Mouse (Mus musculus): ENCODE results near the gene Cish.

The Cish gene

DNA sequence AAGGTAGTCTGAATTCAATTTTAAA, at the start of gene Cish:
Gene Cish (plus strand): TSS at position 11 of the 25 bp plus-strand sequence.
- in situ Hi-C loops (cut with MboI, MseI), result loop anchor here (5.0 to 10.0 kb wide), 2 partner anchors 36 to 59 kb away; no protein-coding TSS in a partner anchor

DNA sequence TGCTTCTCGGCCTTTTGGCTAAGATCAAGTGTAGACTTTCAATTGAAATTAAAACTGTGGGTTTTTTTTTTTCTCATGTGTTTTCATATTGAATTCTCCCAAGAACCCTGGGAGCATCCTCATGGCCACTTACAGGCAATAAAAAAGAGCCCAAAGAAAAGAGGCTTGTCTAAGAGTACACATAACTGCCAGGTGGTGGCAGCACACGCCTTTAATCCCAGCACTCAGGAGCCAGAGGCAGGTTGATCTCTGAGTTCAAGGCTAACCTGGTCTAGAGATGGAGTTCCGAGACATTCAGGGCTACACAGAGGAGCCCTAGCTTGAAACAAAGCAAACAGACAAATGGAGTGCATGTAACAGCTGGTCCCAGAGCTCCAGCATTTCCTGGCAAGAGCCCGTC, 49.7 kb upstream of the Cish start:
- in situ Hi-C loops (cut with MboI, MseI), result loop anchor here (5.0 kb wide), 2 partner anchors 46 to 91 kb away; partner anchors contain the start of gene Hemk1

DNA sequence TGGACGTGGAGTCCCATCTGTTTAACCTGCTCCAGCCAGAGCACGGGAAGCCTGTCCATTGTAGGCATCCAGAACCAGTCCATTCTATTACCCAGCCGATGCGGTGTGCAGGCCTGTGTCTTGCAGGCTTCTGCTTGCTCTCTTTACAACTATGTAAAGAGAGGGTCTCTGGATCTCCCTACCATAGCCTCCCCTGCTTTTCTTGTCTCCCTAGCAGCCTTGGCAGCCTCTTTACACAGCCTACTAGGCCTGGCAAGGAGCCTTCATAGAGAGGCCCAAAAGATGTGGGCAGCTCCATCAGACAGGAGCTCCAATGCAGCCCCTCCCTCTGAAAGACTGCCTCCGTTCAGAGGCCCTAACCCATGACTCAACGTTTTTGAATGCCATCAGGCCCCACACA, 46.7 kb upstream of the Cish start:
- in situ Hi-C loops (cut with MboI, MseI), result loop anchor here (5.0 kb wide), 2 partner anchors 43 to 88 kb away; partner anchors contain the start of gene Hemk1

DNA sequence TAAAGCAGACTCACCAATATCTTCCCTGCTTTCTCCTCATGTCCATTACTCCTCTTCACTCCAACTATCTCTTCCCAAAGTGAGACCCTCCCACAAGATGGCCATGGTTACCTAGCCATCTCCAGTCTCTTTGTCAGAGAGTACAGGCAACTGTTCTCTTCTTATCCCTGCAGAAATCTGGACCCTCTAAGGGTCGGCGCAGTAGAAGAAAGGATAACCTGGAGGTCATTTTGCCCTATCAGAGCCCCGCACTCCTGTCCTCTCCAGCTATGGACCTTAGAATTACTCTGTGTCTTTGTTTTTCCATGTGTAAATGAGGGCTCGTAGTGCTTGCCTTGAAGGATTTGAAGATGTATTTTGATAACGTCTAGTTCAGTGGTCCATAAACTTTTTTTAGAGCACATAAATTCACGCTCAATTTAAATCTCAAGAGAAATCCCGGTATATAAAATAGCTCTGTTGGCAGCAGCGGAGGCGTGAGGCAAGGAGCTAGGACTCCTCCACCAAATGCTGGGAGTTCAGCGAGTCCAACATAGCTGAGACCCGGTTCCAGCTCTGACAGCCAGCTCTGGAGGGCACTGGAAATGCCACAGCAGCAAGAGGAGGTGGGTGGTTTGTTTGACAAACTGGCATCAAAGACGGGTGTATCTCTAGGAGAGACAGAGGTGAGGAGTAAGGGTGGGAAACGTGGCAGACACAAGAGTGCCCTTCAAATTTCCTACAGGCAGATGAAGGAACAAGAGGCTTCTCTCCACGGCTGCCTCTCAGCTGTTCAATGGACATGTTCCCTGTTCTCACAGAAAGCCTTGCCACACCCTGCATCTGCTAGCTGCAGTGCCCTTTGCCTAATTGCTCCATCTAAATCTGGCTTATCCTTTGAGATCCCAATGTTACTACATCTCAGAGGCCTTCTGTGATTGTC, 45.1 kb upstream of the Cish start:
- in situ Hi-C loops (cut with MboI, MseI), result no loop called here

DNA sequence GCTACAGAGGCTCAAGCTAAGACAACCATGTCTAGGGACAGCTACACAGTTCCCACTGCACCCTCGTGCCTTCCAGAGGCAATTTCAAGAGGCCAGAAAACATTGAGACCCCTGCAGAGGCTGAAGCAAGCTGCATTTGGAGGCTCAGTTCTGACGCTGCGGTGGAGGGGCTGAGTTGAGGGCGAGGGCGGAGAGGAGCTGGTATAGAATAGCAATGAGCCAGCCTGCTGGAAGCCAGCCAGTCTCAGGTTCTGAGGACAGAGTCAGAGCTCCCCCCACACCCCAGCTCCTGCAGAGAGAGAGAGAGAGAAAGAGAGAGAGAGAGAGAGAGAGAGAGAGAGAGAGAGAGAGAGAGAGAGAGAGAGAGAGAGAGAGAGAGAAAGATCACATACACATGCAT, 43.7 kb upstream of the Cish start:
- in situ Hi-C loops (cut with MboI, MseI), result no loop called here

DNA sequence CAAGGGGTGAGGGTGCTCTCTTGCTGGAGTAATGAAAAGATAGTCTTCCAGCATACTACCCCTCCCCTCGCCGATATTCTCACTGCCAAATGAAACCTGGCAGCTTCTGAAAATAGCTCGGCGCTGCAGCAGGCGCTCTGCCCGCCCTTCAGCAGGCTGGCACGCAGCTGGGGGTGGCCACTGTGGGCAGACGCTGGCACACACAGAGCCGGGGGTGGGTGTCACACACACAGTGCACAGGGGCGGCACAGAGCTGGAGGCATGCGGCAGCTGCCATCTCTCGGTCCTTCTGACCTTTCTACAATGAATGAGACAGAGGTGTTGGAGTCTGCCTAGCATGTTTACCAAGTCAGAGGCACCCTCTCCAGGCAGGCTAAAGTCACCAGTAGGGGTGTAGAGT, 41.4 kb upstream of the Cish start:
- in situ Hi-C loops (cut with MboI, MseI), result no loop called here

DNA sequence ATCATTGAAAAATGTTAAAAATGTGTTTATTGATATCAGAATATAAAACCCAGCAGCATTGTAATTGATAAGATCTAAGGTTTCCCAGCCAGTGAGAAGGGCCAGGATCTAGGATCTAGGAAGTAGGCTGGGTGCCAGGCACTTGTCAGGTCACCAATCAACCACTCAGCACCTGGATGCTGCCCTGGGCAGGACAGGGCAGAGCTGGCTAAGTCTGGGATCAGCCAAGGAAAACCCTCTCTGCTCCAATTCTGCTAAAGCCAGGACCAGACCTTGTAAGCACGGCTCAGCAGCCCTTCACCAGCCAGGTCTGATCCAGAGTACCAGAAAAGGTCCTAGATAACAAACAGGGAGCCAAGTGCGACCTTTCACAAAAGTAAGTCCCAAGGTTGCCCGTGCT, 40.9 kb upstream of the Cish start:
- in situ Hi-C loops (cut with MboI, MseI), result no loop called here

DNA sequence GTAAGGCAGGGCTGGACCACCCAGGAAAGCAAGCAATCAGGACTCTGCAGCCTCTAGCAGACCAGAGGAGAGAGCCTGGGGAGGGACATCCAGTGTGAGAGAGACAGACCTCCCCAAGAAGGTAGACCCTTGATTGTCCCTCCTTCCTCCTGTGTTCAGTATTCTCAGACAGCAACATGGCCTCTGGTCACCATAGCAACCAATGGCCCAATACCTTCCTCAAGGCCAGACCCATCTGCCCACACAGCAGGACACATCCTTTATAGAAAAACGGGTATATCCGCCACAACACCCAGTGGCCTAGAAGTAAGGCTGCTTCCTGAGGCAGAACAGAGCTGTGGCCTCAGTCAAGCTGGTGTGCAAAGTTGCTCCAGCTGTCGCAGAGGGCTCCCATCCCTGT, 40.2 kb upstream of the Cish start:
- in situ Hi-C loops (cut with MboI, MseI), result no loop called here

DNA sequence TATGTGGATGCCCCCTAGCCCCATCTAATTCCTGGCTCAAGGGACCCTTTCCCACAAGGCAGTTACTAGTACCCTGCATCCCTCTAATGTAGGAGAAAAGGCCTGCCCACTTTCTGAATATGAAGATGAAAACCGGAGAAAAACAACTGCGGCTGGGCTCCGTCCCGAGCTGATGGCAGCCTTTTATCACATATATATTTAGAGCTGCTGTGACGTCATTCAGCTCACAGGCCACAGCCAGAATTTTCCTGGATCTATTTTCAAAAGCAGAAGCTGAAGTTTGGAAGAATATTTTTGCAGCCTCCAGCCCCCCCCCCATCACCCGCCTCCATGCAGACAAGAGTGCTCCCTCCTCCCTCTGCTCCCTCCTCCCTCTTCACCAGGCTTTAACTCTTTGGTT, 36.3 kb upstream of the Cish start:
- in situ Hi-C loops (cut with MboI, MseI), result no loop called here

DNA sequence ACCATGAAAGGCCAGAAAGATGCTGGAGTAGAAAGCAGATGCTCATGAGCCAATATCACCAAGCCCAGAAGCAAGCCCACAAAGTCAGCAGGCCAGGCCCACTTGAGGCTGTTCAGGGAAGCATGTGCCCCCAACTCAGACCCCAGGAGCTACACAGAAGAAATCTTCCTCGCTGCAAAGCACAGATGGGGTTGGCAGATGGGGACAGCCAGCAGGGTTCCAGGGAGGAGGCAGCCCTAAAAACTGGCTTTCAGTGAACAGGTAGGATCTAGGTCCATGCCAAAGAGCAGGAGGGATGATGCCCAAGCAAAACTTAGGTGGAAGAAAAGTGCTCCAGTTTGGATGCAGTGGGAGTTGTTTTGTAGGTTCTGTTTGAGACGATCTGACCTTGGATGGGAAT, 35.4 kb upstream of the Cish start:
- in situ Hi-C loops (cut with MboI, MseI), result no loop called here

DNA sequence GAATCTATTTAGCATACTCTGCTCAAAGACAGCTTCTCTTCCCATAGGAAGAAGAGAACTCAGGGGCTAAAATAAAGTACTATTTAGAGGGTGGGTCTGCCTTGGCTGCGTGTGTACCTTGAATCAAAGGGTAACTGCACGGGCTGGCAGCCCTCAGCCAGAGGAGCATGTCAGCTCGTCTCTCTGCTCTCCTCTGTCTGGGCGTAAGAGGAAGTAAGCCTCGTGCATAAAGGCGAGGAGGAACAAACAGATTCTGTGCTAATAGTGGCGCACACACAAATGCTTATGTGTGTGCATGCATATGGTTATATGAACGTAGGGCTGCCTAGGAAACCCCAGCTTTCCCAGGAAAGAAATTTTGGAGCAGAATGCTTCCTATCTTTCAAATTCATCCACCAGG, 35.0 kb upstream of the Cish start:
- in situ Hi-C loops (cut with MboI, MseI), result no loop called here

DNA sequence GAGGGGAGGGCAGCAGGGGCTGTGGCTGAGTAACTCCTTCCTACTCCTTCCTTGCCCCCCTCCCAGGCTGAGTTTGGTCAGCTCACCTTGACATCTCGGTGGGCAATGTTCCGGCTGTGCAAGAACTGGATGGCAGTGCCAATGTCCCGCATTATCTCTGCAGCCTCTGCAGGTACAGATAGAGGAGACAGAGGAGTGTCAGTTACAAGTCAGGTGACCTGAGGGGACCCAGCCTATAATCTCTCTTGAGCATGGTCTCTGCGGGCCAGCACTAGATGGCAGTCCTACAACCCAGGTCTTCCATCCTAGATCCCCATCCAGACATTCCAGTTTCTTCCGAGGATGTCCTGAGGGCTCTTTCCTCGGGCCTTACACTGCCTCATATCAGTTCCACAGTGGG, 34.0 kb upstream of the Cish start:
- in situ Hi-C loops (cut with MboI, MseI), result no loop called here

DNA sequence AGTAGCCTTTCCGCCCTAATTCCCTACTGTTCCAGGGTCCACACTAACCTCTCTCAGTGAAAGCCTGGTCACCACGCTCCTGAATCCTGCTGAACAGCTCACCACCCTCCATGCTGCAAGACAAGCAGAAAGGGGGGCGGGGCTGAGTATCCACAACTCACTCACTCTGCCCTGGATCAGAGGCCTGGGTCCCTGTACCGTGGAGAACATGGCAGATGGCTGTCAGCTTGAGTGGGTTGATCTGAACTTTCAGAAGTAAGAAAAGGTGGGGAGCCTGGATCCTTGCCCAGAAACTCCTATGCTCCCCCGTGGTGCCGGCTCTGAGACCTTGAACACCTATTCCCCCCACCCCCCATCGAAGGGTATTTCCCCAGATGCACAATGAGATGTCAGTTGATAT, 33.5 kb upstream of the Cish start:
- in situ Hi-C loops (cut with MboI, MseI), result no loop called here

DNA sequence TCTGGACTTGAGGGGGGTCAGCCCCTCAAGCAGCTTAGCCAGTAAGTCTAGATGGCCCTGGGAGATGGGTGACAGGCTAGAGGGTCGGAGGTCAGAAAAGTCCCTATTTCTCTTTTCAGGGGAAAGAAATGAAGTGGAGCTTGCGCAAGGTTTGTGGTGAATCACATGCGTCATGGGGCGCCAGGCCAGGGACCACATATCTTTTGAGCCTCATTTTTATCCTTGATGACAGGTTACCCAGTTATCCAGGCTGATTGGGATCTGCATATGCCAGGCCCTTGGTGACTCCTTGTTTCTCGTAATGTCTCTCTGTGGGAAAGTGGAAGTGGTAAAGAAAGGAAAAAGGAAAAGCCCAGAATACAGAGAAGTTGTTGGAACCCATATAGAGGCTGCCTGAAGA, 31.9 kb upstream of the Cish start:
- in situ Hi-C loops (cut with MboI, MseI), result no loop called here

DNA sequence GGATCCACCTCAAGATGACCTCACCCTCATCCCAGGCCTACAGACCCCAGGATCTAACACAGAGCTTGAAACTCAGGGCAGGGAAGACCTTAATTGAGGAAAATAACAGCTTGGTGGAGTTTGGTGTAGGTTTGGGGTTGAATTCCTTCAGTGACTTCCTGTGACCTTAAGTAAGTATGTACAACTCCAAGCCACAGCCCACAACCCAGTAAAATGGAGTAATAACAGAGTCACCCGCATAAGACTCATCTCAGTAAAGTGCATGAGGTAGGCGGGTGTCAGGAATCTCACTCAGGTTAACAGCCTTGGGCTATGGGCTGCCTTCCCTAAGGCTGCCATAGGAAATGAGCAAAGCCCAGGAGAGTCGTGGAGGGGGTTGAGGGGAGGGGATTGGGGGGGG, 31.1 kb upstream of the Cish start:
- in situ Hi-C loops (cut with MboI, MseI), result no loop called here

DNA sequence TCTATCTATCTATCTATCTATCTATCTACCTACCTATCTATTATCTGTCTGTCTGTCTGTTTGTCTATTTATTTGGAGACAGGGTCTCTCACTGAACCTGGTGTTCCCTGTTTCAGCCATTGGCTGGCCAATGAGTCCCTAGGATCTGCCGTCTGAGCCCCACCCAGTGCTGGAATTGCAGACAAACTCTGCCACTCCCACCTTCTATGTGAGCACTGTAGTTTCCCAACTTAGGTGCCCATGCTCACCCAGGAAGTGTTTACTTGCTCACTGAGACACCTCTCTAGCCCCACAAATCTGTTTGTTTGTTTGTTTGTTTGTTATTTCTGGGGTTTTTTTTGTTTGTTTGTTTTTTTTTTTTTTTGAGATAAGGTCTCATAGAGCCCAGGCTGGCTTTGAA, 28.8 kb upstream of the Cish start:
- in situ Hi-C loops (cut with MboI, MseI), result no loop called here

DNA sequence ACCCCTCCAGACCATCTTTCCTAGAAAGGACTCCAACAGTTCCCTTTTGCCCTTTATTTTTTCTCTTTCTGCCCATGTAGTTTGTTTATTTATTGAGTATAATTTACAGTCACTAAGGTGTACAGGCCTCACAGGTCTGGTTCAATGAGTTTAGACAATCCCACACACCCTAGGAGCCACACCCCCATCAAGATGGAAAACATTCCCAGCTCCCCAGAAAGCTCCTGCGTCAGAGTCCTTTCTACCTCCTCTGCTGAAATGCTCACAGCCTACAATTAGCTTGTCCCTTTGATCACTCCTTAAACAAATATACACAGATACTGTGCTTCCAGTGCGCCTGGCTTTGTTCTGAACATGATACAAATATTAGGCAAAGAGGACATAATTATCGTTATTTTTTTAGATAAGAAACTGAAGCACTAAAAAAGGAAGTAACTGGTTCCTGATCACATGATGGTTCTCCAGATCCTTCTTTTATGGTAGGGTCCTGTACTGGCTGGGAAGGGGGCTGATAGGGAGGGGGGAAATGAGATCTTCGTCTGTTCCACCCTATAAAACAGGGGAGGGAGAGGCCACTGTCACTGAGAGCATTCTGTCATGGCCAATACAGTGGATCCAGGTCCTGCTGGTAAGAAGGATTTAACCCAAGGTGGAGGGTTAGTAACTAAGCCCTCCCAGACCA, 28.0 kb upstream of the Cish start:
- in situ Hi-C loops (cut with MboI, MseI), result no loop called here

DNA sequence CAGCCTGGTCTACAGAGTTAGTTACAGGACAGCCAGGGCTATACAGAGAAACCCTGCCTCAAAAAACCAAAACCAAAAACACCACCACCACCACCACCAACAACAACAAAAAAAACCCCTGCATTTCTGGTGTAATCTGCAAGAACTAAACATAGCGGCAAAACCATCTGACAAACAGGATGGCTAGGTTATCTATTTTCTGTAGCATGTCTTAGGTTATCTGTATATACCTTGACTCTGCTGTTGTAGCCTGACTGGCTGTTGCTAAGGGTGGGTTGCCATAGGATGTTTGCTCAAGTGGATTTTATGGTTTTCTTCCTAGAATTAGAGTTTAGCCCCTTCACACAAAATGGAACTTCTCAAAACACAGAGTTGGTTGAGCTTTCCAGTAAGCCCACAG, 26.1 kb upstream of the Cish start:
- in situ Hi-C loops (cut with MboI, MseI), result no loop called here

DNA sequence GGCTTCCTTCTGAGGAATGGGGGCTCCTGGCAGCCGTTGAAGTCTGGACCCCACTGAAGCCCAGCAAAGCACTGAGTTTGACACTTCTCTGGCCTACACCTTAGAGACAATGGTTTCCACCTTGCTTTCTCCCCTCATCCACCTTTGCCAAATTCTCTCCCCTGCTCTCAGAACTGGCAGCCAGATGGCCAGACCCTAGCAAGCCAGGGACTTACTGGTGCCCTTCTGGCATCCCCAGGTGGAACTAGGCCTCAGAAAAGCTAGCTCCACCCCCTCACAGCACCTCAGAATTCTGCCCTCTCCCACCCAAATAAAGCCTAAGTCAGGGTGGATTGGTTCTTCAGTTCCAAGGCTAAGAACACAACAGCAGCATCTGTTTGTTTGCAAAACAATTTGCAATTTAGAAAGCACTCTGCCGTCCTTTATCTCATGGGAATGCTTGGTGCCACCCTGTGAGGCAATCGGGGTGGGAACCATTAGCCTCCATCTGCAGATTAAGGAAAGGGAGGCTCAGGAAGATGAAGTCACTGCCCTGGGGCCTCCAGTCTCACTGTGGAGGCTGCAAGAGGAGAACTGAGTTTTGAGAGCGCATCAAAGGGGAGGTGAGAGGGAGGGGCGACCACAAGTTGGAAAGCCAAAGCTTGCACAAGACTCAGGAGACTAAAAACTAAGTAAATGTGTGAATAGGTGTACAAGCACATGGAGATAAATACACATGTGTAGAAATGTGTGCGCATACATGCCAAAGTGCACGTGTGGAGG, 24.5 kb upstream of the Cish start:
- in situ Hi-C loops (cut with MboI, MseI), result no loop called here

DNA sequence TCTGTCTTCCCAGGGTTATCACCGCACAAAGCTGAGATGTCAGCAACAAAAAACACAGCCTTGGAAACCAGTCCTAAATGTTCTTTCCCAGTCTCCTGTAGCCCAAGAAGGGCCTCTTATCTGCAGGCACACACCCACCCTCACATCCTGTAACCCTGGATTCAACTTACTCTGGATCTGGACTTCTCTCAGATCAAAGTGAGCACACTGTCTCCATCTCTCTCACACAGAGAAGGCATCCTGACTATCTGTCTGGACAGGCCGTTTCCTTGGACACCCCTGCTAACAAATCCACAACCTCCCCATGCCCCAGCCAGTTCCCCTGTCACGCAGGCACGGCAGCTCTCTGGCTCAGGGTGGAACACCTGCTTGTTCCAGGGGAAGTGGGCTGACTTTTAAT, 23.5 kb upstream of the Cish start:
- in situ Hi-C loops (cut with MboI, MseI), result no loop called here

DNA sequence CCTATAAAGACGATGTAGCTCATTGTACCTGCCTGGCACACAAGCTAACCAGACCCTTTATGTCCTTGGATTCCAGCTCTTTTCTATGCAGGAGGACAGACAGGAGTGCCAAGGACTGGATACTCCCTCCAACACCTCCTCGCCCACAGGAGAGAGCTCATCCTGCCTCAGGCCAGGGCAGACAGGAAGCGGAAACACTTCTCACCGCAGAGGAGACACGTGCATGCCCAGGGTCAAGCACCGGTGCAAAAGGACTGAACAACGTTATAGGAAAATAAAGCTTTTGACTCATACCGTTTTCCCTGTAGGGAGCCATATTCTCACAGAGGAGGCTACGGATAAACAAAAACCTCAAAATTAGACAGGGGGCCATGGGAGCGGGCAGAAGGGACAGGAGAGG, 22.6 kb upstream of the Cish start:
- in situ Hi-C loops (cut with MboI, MseI), result no loop called here

DNA sequence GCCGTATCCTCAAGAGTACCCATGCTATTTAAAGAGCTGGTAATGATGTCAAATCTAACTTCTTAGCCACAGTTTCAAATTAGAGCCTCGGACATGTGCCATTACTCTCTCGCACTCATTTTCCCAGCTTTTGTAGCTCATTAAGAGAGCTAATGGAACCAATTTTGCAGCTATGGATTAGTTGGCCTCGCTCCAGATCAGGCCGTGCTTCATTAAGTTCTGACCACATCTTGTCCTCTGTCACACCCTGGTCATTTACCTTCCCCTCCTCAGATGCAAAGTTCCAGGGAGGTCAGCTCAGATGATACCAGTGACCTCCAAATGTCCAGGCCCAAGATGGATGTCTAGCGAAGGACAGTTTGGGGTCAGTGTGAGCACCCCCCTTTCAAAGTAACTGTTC, 21.1 kb upstream of the Cish start:
- in situ Hi-C loops (cut with MboI, MseI), result no loop called here

DNA sequence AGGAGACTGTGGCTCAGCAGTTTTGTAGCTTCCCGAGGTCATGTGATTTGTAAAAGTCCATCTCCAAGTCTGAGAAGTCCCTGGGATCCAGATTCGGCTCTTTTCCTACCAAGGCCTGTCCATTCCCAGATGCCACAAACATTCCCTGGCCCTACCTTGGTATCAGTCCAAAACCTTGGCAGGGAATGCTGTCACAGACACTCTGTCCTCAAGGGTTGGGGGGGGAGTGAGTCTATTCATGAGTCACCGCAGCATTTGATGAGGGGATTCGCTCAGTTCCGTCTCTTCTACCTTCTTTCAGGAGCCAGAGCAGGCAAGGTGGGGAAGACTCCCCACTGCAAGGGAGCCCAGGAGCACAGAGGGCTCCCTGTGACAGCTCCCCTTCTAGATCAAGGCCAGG, 20.1 kb upstream of the Cish start:
- in situ Hi-C loops (cut with MboI, MseI), result no loop called here

Measured in T-helper 1 cell (primary cell).